Mouse (Mus musculus) midbrain, embryonic 16.5 days (tissue): ENCODE data around the gene Ccno. TPM values are rescaled to one million over a fixed set of nuclear protein-coding genes. Genes with fewer than 3 reads are reported as not detected.

ENCODE experiments used
- ATAC-seq: fragments of 200-750 bp; cut with Nextera tagmentation; 2 replicates; pipeline ENCODE4 v1.8.0; 2017; ENCODE audit warnings: moderate TSS enrichment
- H3K27ac ChIP-seq: fragments of 300-500 bp; sonication (generic); 2 replicates; pipeline ENCODE4 v1.5.1; 2014; ENCODE audit warnings: mild to moderate bottlenecking, low read length, mixed read lengths
- H3K27me3 ChIP-seq: fragments of 300-500 bp; sonication (generic); 2 replicates; pipeline ENCODE4 v1.6.1; 2014; ENCODE audit warnings: low read depth, low read length, mixed read lengths; ENCODE audit not compliant: control insufficient read depth, insufficient read depth
- H3K36me3 ChIP-seq: fragments of 300-500 bp; sonication (generic); 2 replicates; pipeline ENCODE4 v1.6.1; 2014; ENCODE audit warnings: mild to moderate bottlenecking, low read length, moderate library complexity, mixed read lengths; ENCODE audit not compliant: control insufficient read depth, insufficient read depth
- H3K4me1 ChIP-seq: fragments of 300-500 bp; sonication (generic); 2 replicates; pipeline ENCODE4 v1.6.1; 2014; ENCODE audit warnings: mild to moderate bottlenecking, low read length, mixed read lengths; ENCODE audit not compliant: control insufficient read depth, insufficient read depth
- H3K4me2 ChIP-seq: fragments of 300-500 bp; sonication (generic); 2 replicates; pipeline ENCODE4 v1.6.1; 2014; ENCODE audit warnings: mild to moderate bottlenecking, low read length, mixed read lengths
- H3K4me3 ChIP-seq: fragments of 300-500 bp; sonication (generic); 2 replicates; pipeline ENCODE4 v1.5.1; 2014; ENCODE audit warnings: low read depth, mild to moderate bottlenecking, low read length, moderate library complexity, mixed read lengths
- H3K9ac ChIP-seq: fragments of 300-500 bp; sonication (generic); 2 replicates; pipeline ENCODE4 v1.6.1; 2014; ENCODE audit warnings: low read depth, low read length, mixed read lengths
- H3K9me3 ChIP-seq: fragments of 300-500 bp; sonication (generic); replicated peaks from 2 replicates; pipeline ENCODE4 v1.6.1; 2014; ENCODE audit warnings: mild to moderate bottlenecking, low read length, mixed read lengths; ENCODE audit not compliant: control insufficient read depth, poor library complexity, severe bottlenecking
- WGBS: fragments of 180-500 bp; shearing (Covaris S2); extraction: QIAGEN DNeasy Blood & Tissue Kit; methylation state at CpG from one replicate; pipeline ENCODE4 v1.1.7; 2014; 5-methylcytosine and 5-hydroxymethylcytosine counted together
- polyA plus RNA-seq: library from polyadenylated mRNA; unstranded; fragments of >200 nt; fragmentation: Nextera tagmentation; extraction: Ambion mirVana; gene quantifications from 2 replicates; pipeline ENCODE4 v1.2.1, GENCODE M21; 2015

Ccno gene
- polyA plus RNA-seq, 1 experiment from 2014 or later, result 1.5 TPM

GRCm38 (mm10) chr13:113023274-113024143 lies 35.9 kb downstream of the Ccno start:
- Histone ChIP-seq H3K4me1 (no peaks in the 10 kb centered on the region), H3K9me3 (no peaks in the 10 kb centered on the region), H3K9ac (no peak overlapping the region), H3K4me2 (no peak overlapping the region), H3K27ac (no peak overlapping the region), H3K27me3 (no peaks in the 10 kb centered on the region), H3K36me3 (no peaks in the 10 kb centered on the region), H3K4me3 (no peak overlapping the region)
- 86% methylated on average over 17 of the region's 17 CpGs for WGBS
- no peak for ATAC-seq

GRCm38 (mm10) chr13:113031351-113031750 lies 43.7 kb downstream of the Ccno start:
- Histone ChIP-seq H3K9me3 (no peaks in the 10 kb centered on the region), H3K9ac (peak overlapping the region; percentile 81), H3K27me3 (peaks cover 21% of the 10 kb centered on the region), H3K4me2 (peak overlapping the region; percentile 93), H3K4me1 (peaks cover 17% of the 10 kb centered on the region), H3K4me3 (peak overlapping the region; percentile 73), H3K27ac (no peak overlapping the region; the same call in 1 of the 2 replicates), H3K36me3 (no peaks in the 10 kb centered on the region)
- peak; percentile 30 for ATAC-seq
- WGBS, result under 1% methylated on average over 7 of the region's 7 CpGs

- H3K9me3 ChIP-seq, result no peaks in the 10 kb centered on the region
- H3K36me3 ChIP-seq, result no peaks in the 10 kb centered on the region
- H3K4me1 ChIP-seq, result peaks cover 17% of the 10 kb centered on the region
- peak overlapping the region; percentile 81 for H3K9ac ChIP-seq
- H3K4me3 ChIP-seq, result peak overlapping the region; percentile 73
- peak overlapping the region; percentile 93 for H3K4me2 ChIP-seq
- ATAC-seq, result peak; percentile 80
- H3K27ac ChIP-seq, result peak overlapping the region; percentile 91
- WGBS, result under 1% methylated on average over 40 of the region's 40 CpGs
- peaks cover 21% of the 10 kb centered on the region for H3K27me3 ChIP-seq
These were observed 44.4 kb downstream of the Ccno start for GRCm38 (mm10) chr13:113031792-113032571.

GRCm38 (mm10) chr13:113032831-113033230 lies 45.2 kb downstream of the Ccno start:
- H3K9ac ChIP-seq, result no peak overlapping the region
- ATAC-seq, result no peak
- H3K4me1 ChIP-seq, result peaks cover 17% of the 10 kb centered on the region
- no peak overlapping the region for H3K27ac ChIP-seq
- H3K4me2 ChIP-seq, result no peak overlapping the region
- H3K27me3 ChIP-seq, result peaks cover 21% of the 10 kb centered on the region
- H3K4me3 ChIP-seq, result no peak overlapping the region
- H3K9me3 ChIP-seq, result no peaks in the 10 kb centered on the region
- no peaks in the 10 kb centered on the region for H3K36me3 ChIP-seq

- peak overlapping the region; percentile 59 for H3K9ac ChIP-seq
- ATAC-seq, result no peak
- H3K4me3 ChIP-seq, result peak overlapping the region; percentile 54
- peaks cover 21% of the 10 kb centered on the region for H3K27me3 ChIP-seq
- 3% methylated on average over 11 of the region's 11 CpGs for WGBS
- H3K27ac ChIP-seq, result no peak overlapping the region
- peak overlapping the region; percentile 99 for H3K4me2 ChIP-seq
- H3K9me3 ChIP-seq, result no peaks in the 10 kb centered on the region
- no peaks in the 10 kb centered on the region for H3K36me3 ChIP-seq
- H3K4me1 ChIP-seq, result peaks cover 17% of the 10 kb centered on the region
These were observed 46.8 kb downstream of the Ccno start for GRCm38 (mm10) chr13:113034271-113034886.

- Histone ChIP-seq H3K27me3 (peaks cover 21% of the 10 kb centered on the region), H3K36me3 (no peaks in the 10 kb centered on the region), H3K9ac (peak within 1 kb of the TSS; percentile 59), H3K27ac (no peak within 1 kb of the TSS), H3K9me3 (no peaks in the 10 kb centered on the region), H3K4me2 (peak within 1 kb of the TSS; percentile 99), H3K4me1 (peaks cover 17% of the 10 kb centered on the region), H3K4me3 (peak within 1 kb of the TSS; percentile 54)
- ATAC-seq, result 0 out of 2 replicates have a peak, but pooled peaks have one; percentile 15
- WGBS, result under 1% methylated on average over 46 of the region's 46 CpGs
These were observed 47.4 kb downstream of the Ccno start, which contains the start of gene Cdc20b for GRCm38 (mm10) chr13:113034950-113035421. TSS of gene Cdc20b (plus strand) at chr13:113035111.

DNA sequence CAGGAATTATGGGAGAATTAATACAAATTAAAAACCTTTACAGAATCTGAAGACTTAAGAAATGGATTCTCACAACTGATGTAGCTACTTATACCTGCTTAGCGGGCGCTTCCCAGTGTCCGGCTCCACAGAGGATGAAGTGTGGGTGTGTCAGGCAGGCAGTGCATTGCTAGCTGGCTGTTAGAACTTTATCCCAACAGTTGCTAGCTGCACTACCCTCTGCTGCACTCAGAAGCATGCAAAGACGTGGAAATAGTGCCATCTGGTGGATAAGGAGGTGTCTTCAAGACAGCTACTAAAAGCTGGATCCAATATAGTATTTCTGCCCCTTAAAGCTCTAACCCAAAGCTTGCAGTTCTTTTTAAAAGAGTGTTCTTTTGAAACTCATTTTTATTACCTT lies 48.2 kb downstream of the Ccno start:
- Histone ChIP-seq H3K9me3 (no peaks in the 10 kb centered on the region), H3K27me3 (peaks cover 21% of the 10 kb centered on the region), H3K4me1 (peaks cover 17% of the 10 kb centered on the region), H3K27ac (no peak overlapping the region), H3K36me3 (no peaks in the 10 kb centered on the region), H3K9ac (no peak overlapping the region), H3K4me3 (peak overlapping the region; percentile 54; the same call in 1 of the 2 replicates), H3K4me2 (peak overlapping the region; percentile 99)
- peak; percentile 86 for ATAC-seq
- WGBS, result under 1% methylated on average over 4 of the region's 4 CpGs
